ENCODE assay signal across 13 mouse cellular contexts in the genomic region with DNA sequence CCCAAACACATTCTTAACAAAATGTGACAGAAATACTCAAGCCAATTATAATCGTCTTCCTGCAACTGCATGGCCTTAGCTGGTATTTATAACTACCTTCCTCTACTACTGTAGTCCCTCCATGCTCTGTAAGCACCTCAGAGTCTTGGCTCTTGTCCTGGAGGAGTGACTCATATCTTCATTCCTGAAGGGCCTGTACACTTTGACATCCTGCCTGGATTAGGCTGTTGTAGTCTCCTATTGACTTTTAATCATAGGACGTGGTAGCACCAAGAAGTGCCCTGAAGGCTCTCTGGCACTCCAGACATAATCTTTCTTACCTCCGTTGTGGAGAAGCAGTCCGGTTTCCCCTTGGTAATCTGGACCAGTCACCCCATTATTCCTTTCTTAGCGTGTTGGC.
DNase-seq lines count a peak whose midpoint lies in the region; ATAC-seq and TF ChIP-seq lines count a peak whose summit lies in the region.
"Had no signal": no experiment of that assay in that cellular context is flagged by ENCODE, and none has a peak within 500 bp of the region (broad histone marks: within the 10 kb centered on the region; RNA-seq: fewer than 3 reads in every experiment).

No protein-coding gene starts in this region.

- no peaks in the 10 kb centered on the region for H3K27me3 ChIP-seq in kidney, adult 2 months (replicated peaks; ENCODE audit: control insufficient read depth, insufficient read depth, low read length)
- H3K27me3 ChIP-seq in kidney, embryonic 16.5 days (ENCODE audit: insufficient read depth, low read length), result no peaks in the 10 kb centered on the region
- H3K27me3 ChIP-seq: CH12.LX; embryonic facial prominence, embryonic 15.5 days; intestine, embryonic 15.5 days; stomach, embryonic 15.5 days had no signal

- DNase-seq in kidney, adult 2 months, result peak; percentile 40
- DNase-seq in adrenal gland, postnatal 10 days, result peak; percentile 45
- DNase-seq in gonadal fat pad, adult 2 months (ENCODE audit: low read depth), result peak; percentile 63
- DNase-seq in lung, postnatal 14 days, result peak; percentile 57
- no peak for DNase-seq in left cerebral cortex, adult 2 months (ENCODE audit: extremely low spot score in 1 of 2, low spot score in 2 of 2)
- DNase-seq in gastrocnemius, postnatal 14 days, result no peak
- DNase-seq: right cerebral cortex, postnatal 14 days had no signal

- no peaks in the 10 kb centered on the region for H3K36me3 ChIP-seq in kidney, adult 2 months (ENCODE audit: control insufficient read depth, insufficient read depth, low read length)
- 0 out of 2 replicates have a peak, but pooled peaks cover 2% of the 10 kb centered on the region for H3K36me3 ChIP-seq in kidney, embryonic 16.5 days (ENCODE audit: insufficient read depth, low read length)
- H3K36me3 ChIP-seq: intestine, embryonic 15.5 days; stomach, embryonic 15.5 days had no signal

- ATAC-seq in kidney, embryonic 16.5 days (ENCODE audit: low FRiP score, low TSS enrichment), result no peak
- ATAC-seq: intestine, embryonic 15.5 days had no signal

- WGBS in kidney, adult 2 months, result 48% methylated on average over 5 of the region's 5 CpGs
- whole genome bisulfite sequencing in kidney, embryonic 16.5 days, result 84% methylated on average over 5 of the region's 5 CpGs

- TF ChIP-seq POLR2A in kidney, adult 2 months (IDR thresholded peaks at IDR 0.05; ENCODE audit: low read depth, low read length), result no peak

- H3K4me1 ChIP-seq in kidney, adult 2 months (ENCODE audit: control insufficient read depth, insufficient read depth, low read length), result peaks cover 22% of the 10 kb centered on the region
- H3K4me1 ChIP-seq in kidney, embryonic 16.5 days (ENCODE audit: insufficient read depth, low read length), result peaks cover 39% of the 10 kb centered on the region

- no peak for TF ChIP-seq CTCF in kidney, adult 2 months (conservative IDR thresholded peaks at IDR 0.05; ENCODE audit: insufficient read depth, insufficient read length, low read depth, low read length)
- TF ChIP-seq CTCF in left cerebral cortex, adult 2 months (IDR thresholded peaks at IDR 0.05), result no peak

- no peak overlapping the region for H3K4me3 ChIP-seq in kidney, adult 2 months (ENCODE audit: insufficient read depth, low read depth, low read length)
- no peak overlapping the region for H3K4me3 ChIP-seq in kidney, embryonic 16.5 days (ENCODE audit: low read length)
- H3K4me3 ChIP-seq in left cerebral cortex, adult 2 months, result no peak overlapping the region
- H3K4me3 ChIP-seq: embryonic facial prominence, embryonic 15.5 days; heart, adult 2 months; intestine, embryonic 15.5 days; stomach, embryonic 15.5 days had no signal

- intact Hi-C loops in left cerebral cortex, adult 2 months (cut with DNase I), result no loop called here
- intact Hi-C loops in gastrocnemius, postnatal 14 days (cut with DNase I; ENCODE audit: low total_unique reads), result no loop called here

- H3K4me2 ChIP-seq in kidney, embryonic 16.5 days (replicated peaks; ENCODE audit: low read depth, low read length), result no peak overlapping the region
- H3K4me2 ChIP-seq: embryonic facial prominence, embryonic 15.5 days; intestine, embryonic 15.5 days; stomach, embryonic 15.5 days had no signal

- H3K9me3 ChIP-seq in kidney, embryonic 16.5 days (ENCODE audit: low read length), result no peaks in the 10 kb centered on the region
- H3K9me3 ChIP-seq: embryonic facial prominence, embryonic 15.5 days; intestine, embryonic 15.5 days; stomach, embryonic 15.5 days had no signal

- no peak overlapping the region for H3K9ac ChIP-seq in kidney, embryonic 16.5 days (replicated peaks; ENCODE audit: low read length)
- H3K9ac ChIP-seq: embryonic facial prominence, embryonic 15.5 days; intestine, embryonic 15.5 days; stomach, embryonic 15.5 days had no signal

- H3K27ac ChIP-seq in kidney, adult 2 months (ENCODE audit: insufficient read depth, low read depth, low read length), result no peak overlapping the region
- no peak overlapping the region for H3K27ac ChIP-seq in kidney, embryonic 16.5 days (ENCODE audit: low read length)
- H3K27ac ChIP-seq in left cerebral cortex, adult 2 months, result no peak overlapping the region
- H3K27ac ChIP-seq: embryonic facial prominence, embryonic 15.5 days; heart, adult 2 months; intestine, embryonic 15.5 days had no signal

Comparison
In these comparisons a context has a peak if more than half of its experiments do, and no peak if none do; other contexts are left out.
1. DNase-seq: peak in kidney, adult 2 months (single experiment), adrenal gland, postnatal 10 days (single experiment), gonadal fat pad, adult 2 months (single experiment) and lung, postnatal 14 days (single experiment); none in left cerebral cortex, adult 2 months (0 of 2) and gastrocnemius, postnatal 14 days (single experiment).